Mouse (Mus musculus): ENCODE data around the gene Ndrg4. TPM values are rescaled to one million over a fixed set of nuclear protein-coding genes. Genes with fewer than 3 reads are reported as not detected.

The Ndrg4 gene
- polyA plus RNA-seq, 1 experiment from 2014 or later: 22.0 TPM

GRCm38 (mm10) chr8:95671861-95672260 is 4.9 kb upstream of the Ndrg4 start:
- H3K4me3 ChIP-seq (replicated peaks; ENCODE audit: low read depth, low read length): no peak overlapping the region
- no peak for TF ChIP-seq CTCF (IDR thresholded peaks at IDR 0.05; ENCODE audit: low read depth)
- DNase-seq (ENCODE audit: low spot score) (no peak), ATAC-seq (replicated peaks; ENCODE audit: low FRiP score, low read depth) (no peak)
- no peaks in the 10 kb centered on the region for H3K4me1 ChIP-seq (replicated peaks; ENCODE audit: insufficient read depth, low read length)
- H3K27me3 ChIP-seq (ENCODE audit: insufficient read depth, low read length): peaks cover 8% of the 10 kb centered on the region
- no peak overlapping the region for H3K27ac ChIP-seq
- H3K9me3 ChIP-seq (replicated peaks; ENCODE audit: low read length): no peaks in the 10 kb centered on the region
- H3K36me3 ChIP-seq (ENCODE audit: insufficient read depth, low read length): no peaks in the 10 kb centered on the region
- H3K4me2 ChIP-seq (ENCODE audit: low read length): no peak overlapping the region
- 88% methylated on average over 6 of the region's 6 CpGs for WGBS
- H3K9ac ChIP-seq (ENCODE audit: low read depth, low read length): no peak overlapping the region

- Histone ChIP-seq H3K27me3 (ENCODE audit: insufficient read depth, low read length) (peaks cover 11% of the 10 kb centered on the region), H3K9me3 (replicated peaks; ENCODE audit: low read length) (no peaks in the 10 kb centered on the region), H3K9ac (ENCODE audit: low read depth, low read length) (no peak overlapping the region), H3K27ac (no peak overlapping the region), H3K4me3 (replicated peaks; ENCODE audit: low read depth, low read length) (no peak overlapping the region), H3K4me1 (replicated peaks; ENCODE audit: insufficient read depth, low read length) (peaks cover 4% of the 10 kb centered on the region; the same call in 1 of the 2 replicates), H3K36me3 (ENCODE audit: insufficient read depth, low read length) (no peaks in the 10 kb centered on the region), H3K4me2 (ENCODE audit: low read length) (no peak overlapping the region)
- no peak for TF ChIP-seq CTCF (IDR thresholded peaks at IDR 0.05; ENCODE audit: low read depth)
- 69% methylated on average over 5 of the region's 5 CpGs for WGBS
- ATAC-seq (replicated peaks; ENCODE audit: low FRiP score, low read depth): no peak
- DNase-seq (ENCODE audit: low spot score): no peak
These were observed 4.0 kb upstream of the Ndrg4 start for GRCm38 (mm10) chr8:95672811-95673210.

- H3K9me3 ChIP-seq (replicated peaks; ENCODE audit: low read length): no peaks in the 10 kb centered on the region
- peak overlapping the region; percentile 98 for H3K4me2 ChIP-seq (ENCODE audit: low read length)
- H3K4me3 ChIP-seq (replicated peaks; ENCODE audit: low read depth, low read length): peak overlapping the region; percentile 51
- no peaks in the 10 kb centered on the region for H3K36me3 ChIP-seq (ENCODE audit: insufficient read depth, low read length)
- TF ChIP-seq CTCF (IDR thresholded peaks at IDR 0.05; ENCODE audit: low read depth): no peak
- H3K27ac ChIP-seq: no peak overlapping the region
- peaks cover 7% of the 10 kb centered on the region; the same call in 1 of the 2 replicates for H3K4me1 ChIP-seq (replicated peaks; ENCODE audit: insufficient read depth, low read length)
- ATAC-seq (replicated peaks; ENCODE audit: low FRiP score, low read depth) (no peak), DNase-seq (ENCODE audit: low spot score) (no peak)
- H3K27me3 ChIP-seq (ENCODE audit: insufficient read depth, low read length): peaks cover 20% of the 10 kb centered on the region
- under 1% methylated on average over 37 of the region's 48 CpGs for WGBS
- H3K9ac ChIP-seq (ENCODE audit: low read depth, low read length): peak overlapping the region; percentile 55
These were observed 827 bp downstream of the Ndrg4 start for GRCm38 (mm10) chr8:95677591-95678023.

- under 1% methylated on average over 46 of the region's 70 CpGs for WGBS
- peaks cover 7% of the 10 kb centered on the region; the same call in 1 of the 2 replicates for H3K4me1 ChIP-seq (replicated peaks; ENCODE audit: insufficient read depth, low read length)
- peak overlapping the region; percentile 98 for H3K4me2 ChIP-seq (ENCODE audit: low read length)
- no peaks in the 10 kb centered on the region for H3K36me3 ChIP-seq (ENCODE audit: insufficient read depth, low read length)
- peaks cover 16% of the 10 kb centered on the region for H3K27me3 ChIP-seq (ENCODE audit: insufficient read depth, low read length)
- peak overlapping the region; percentile 55 for H3K9ac ChIP-seq (ENCODE audit: low read depth, low read length)
- ATAC-seq (replicated peaks; ENCODE audit: low FRiP score, low read depth) (0 out of 2 replicates have a peak, but pooled peaks have one; percentile 26), DNase-seq (ENCODE audit: low spot score) (no peak)
- no peaks in the 10 kb centered on the region for H3K9me3 ChIP-seq (replicated peaks; ENCODE audit: low read length)
- no peak overlapping the region for H3K27ac ChIP-seq
- peak overlapping the region; percentile 51 for H3K4me3 ChIP-seq (replicated peaks; ENCODE audit: low read depth, low read length)
- no peak for TF ChIP-seq CTCF (IDR thresholded peaks at IDR 0.05; ENCODE audit: low read depth)
These were observed 1.3 kb downstream of the Ndrg4 start for GRCm38 (mm10) chr8:95678024-95678611.

GRCm38 (mm10) chr8:95688073-95688672 is 11.4 kb downstream of the Ndrg4 start:
- H3K4me2 ChIP-seq (ENCODE audit: low read length): no peak overlapping the region
- 71% methylated on average over 10 of the region's 10 CpGs for whole genome bisulfite sequencing
- no peaks in the 10 kb centered on the region for H3K36me3 ChIP-seq (ENCODE audit: insufficient read depth, low read length)
- no peaks in the 10 kb centered on the region for H3K9me3 ChIP-seq (replicated peaks; ENCODE audit: low read length)
- H3K4me3 ChIP-seq (replicated peaks; ENCODE audit: low read depth, low read length): no peak overlapping the region
- H3K27me3 ChIP-seq (ENCODE audit: insufficient read depth, low read length): no peaks in the 10 kb centered on the region
- DNase-seq (ENCODE audit: low spot score) (no peak), ATAC-seq (replicated peaks; ENCODE audit: low FRiP score, low read depth) (no peak)
- H3K27ac ChIP-seq: no peak overlapping the region
- 0 out of 2 replicates have a peak overlapping the region, but pooled peaks have one; percentile 4 for H3K9ac ChIP-seq (ENCODE audit: low read depth, low read length)
- TF ChIP-seq CTCF (IDR thresholded peaks at IDR 0.05; ENCODE audit: low read depth): no peak
- no peaks in the 10 kb centered on the region for H3K4me1 ChIP-seq (replicated peaks; ENCODE audit: insufficient read depth, low read length)

- H3K9ac ChIP-seq (ENCODE audit: low read depth, low read length): no peak overlapping the region
- no peak overlapping the region for H3K4me2 ChIP-seq (ENCODE audit: low read length)
- no peak for TF ChIP-seq CTCF (IDR thresholded peaks at IDR 0.05; ENCODE audit: low read depth)
- WGBS: 77% methylated on average over 13 of the region's 13 CpGs
- H3K9me3 ChIP-seq (replicated peaks; ENCODE audit: low read length): no peaks in the 10 kb centered on the region
- H3K4me1 ChIP-seq (replicated peaks; ENCODE audit: insufficient read depth, low read length): no peaks in the 10 kb centered on the region
- DNase-seq (ENCODE audit: low spot score) (no peak), ATAC-seq (replicated peaks; ENCODE audit: low FRiP score, low read depth) (no peak)
- no peak overlapping the region for H3K4me3 ChIP-seq (replicated peaks; ENCODE audit: low read depth, low read length)
- no peaks in the 10 kb centered on the region for H3K27me3 ChIP-seq (ENCODE audit: insufficient read depth, low read length)
- no peaks in the 10 kb centered on the region for H3K36me3 ChIP-seq (ENCODE audit: insufficient read depth, low read length)
- H3K27ac ChIP-seq: no peak overlapping the region
These were observed 14.3 kb downstream of the Ndrg4 start for GRCm38 (mm10) chr8:95690929-95691541.

All from kidney, postnatal 0 days (tissue).